Mouse (Mus musculus) brain, embryonic 14.5 days (tissue): ENCODE measurements around the gene Nasp.

ENCODE experiments used
- CTCF ChIP-seq: fragments of 200-500 bp; IDR thresholded peaks from 2 replicates; pipeline ENCODE4 v1.5.1; 2012; ENCODE audit warnings: inconsistent platforms, mild to moderate bottlenecking, moderate library complexity, borderline replicate concordance; ENCODE audit not compliant: insufficient read depth, insufficient read length; ENCODE audit errors: extremely low read depth
- POLR2A ChIP-seq: fragments of 200-500 bp; IDR thresholded peaks from 2 replicates; pipeline ENCODE4 v1.6.1; 2012; ENCODE audit warnings: mild to moderate bottlenecking, inconsistent platforms, borderline replicate concordance; ENCODE audit not compliant: poor library complexity, insufficient read depth, insufficient read length, severe bottlenecking; ENCODE audit errors: extremely low read depth

DNA sequence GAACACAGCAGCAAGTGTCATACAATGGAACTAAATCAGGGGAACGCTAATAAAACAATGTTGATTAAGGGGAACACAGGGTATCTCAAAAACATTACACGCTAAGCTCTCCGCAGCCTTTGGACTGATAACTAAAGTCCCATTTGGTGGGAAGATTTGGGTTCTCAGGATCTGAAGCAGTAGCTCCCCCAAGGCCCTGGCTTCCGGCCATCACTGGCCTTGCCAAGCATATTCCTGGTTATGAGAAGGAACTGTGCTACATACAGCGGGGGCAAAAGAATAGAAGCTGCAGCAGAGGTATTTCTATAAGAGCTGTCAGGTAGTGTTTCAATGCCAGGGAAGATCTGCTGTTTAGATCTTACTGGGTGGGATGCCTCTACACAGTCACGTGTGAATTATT lies 25.5 kb upstream of the Nasp start:
- TF ChIP-seq POLR2A: no peak
- no peak for TF ChIP-seq CTCF
